Mouse (Mus musculus): ENCODE data around the gene Gnl3. TPM values are rescaled to one million over a fixed set of nuclear protein-coding genes. Genes with fewer than 3 reads are reported as not detected.

The Gnl3 gene
- total RNA-seq (2021) = 10 to 100 TPM; 23.0 to 33.0 TPM
- long read RNA-seq, experiment 1, transcript Gnl3-201 (15 exons, 1,947 nt) = major isoform, 5 of 6 reads
- long read RNA-seq, experiment 1, partial matches to known transcripts = 1 of 6 reads
- long read RNA-seq, experiment 1, other reads (novel, unspliced or antisense) = 0 of 6 reads
- long read RNA-seq, experiment 2, transcript Gnl3-201 (15 exons, 1,947 nt) = major isoform, 17 of 25 reads
- long read RNA-seq, experiment 2, partial matches to known transcripts = 3 of 25 reads
- long read RNA-seq, experiment 2, other reads (novel, unspliced or antisense) = 5 of 25 reads

GRCm38 (mm10) chr14:31018860-31019291, at the start of gene Gnl3, which contains the start of gene Pbrm1:
Gene Gnl3, minus strand, starts transcription at chr14:31019152.
Gene Pbrm1, plus strand, starts transcription at chr14:31019138.
- intact Hi-C loops (cut with DNase I) = no loop called here
- peak; percentile 92 to 95 for DNase-seq

GRCm38 (mm10) chr14:31062277-31062676, 43.3 kb upstream of the Gnl3 start:
- DNase-seq = no peak
- intact Hi-C loops (cut with DNase I) = loop anchor here (5.0 kb wide), 1 partner anchor 40 kb away; no protein-coding TSS in a partner anchor

GRCm38 (mm10) chr14:31045817-31046216, 26.9 kb upstream of the Gnl3 start:
- intact Hi-C loops (cut with DNase I) = no loop called here
- no peak for DNase-seq

GRCm38 (mm10) chr14:31045296-31045695, 26.3 kb upstream of the Gnl3 start:
- DNase-seq = no peak
- intact Hi-C loops (cut with DNase I) = no loop called here

GRCm38 (mm10) chr14:31025785-31026184, 6.8 kb upstream of the Gnl3 start:
- intact Hi-C loops (cut with DNase I) = no loop called here
- no peak for DNase-seq

GRCm38 (mm10) chr14:31022579-31022978, 3.6 kb upstream of the Gnl3 start:
- intact Hi-C loops (cut with DNase I) = loop anchor here (5.0 kb wide), 1 partner anchor 40 kb away; no protein-coding TSS in a partner anchor
- no peak for DNase-seq

GRCm38 (mm10) chr14:31019331-31020205, 616 bp upstream of the Gnl3 start:
- DNase-seq = peak in 1 of 2 experiments; percentile 67
- intact Hi-C loops (cut with DNase I) = loop anchor here (5.0 kb wide), 1 partner anchor 43 kb away; no protein-coding TSS in a partner anchor

- no peak for DNase-seq
- intact Hi-C loops (cut with DNase I) = no loop called here
These were observed 1.1 kb downstream of the Gnl3 start for GRCm38 (mm10) chr14:31017854-31018253.

- intact Hi-C loops (cut with DNase I) = no loop called here
- no peak for DNase-seq
These were observed 2.9 kb downstream of the Gnl3 start for GRCm38 (mm10) chr14:31016063-31016462.

GRCm38 (mm10) chr14:31013928-31014327, 5.0 kb downstream of the Gnl3 start:
- no peak for DNase-seq
- intact Hi-C loops (cut with DNase I) = loop anchor here (1.0 kb wide), 1 partner anchor 19 kb away; no protein-coding TSS in a partner anchor

- no peak for DNase-seq
- intact Hi-C loops (cut with DNase I) = no loop called here
These were observed 7.4 kb downstream of the Gnl3 start for GRCm38 (mm10) chr14:31011588-31011987.

- intact Hi-C loops (cut with DNase I) = no loop called here
- no peak for DNase-seq
These were observed 12.2 kb downstream of the Gnl3 start for GRCm38 (mm10) chr14:31006779-31007178.

- no peak for DNase-seq
- intact Hi-C loops (cut with DNase I) = no loop called here
These were observed 14.4 kb downstream of the Gnl3 start for GRCm38 (mm10) chr14:31004527-31004926.

GRCm38 (mm10) chr14:31001307-31002205, 17.4 kb downstream of the Gnl3 start, which contains the start of the genes Glt8d1 and Spcs1:
Gene Glt8d1, plus strand, starts transcription at chr14:31001400.
Gene Spcs1, minus strand, starts transcription at chr14:31001672.
- peak; percentile 76 to 89 for DNase-seq
- intact Hi-C loops (cut with DNase I) = no loop called here

GRCm38 (mm10) chr14:31000816-31001306, 18.1 kb downstream of the Gnl3 start:
- intact Hi-C loops (cut with DNase I) = no loop called here

GRCm38 (mm10) chr14:31000356-31000755, 18.6 kb downstream of the Gnl3 start:
- no peak for DNase-seq
- intact Hi-C loops (cut with DNase I) = no loop called here

More at GRCm38 (mm10) chr14:31000816-31001306, 18.1 kb downstream of the Gnl3 start:
- no peak for DNase-seq

- intact Hi-C loops (cut with DNase I) = no loop called here
- DNase-seq = no peak
These were observed 22.5 kb downstream of the Gnl3 start for GRCm38 (mm10) chr14:30996417-30996816.

GRCm38 (mm10) chr14:30976222-30976621, 42.7 kb downstream of the Gnl3 start:
- intact Hi-C loops (cut with DNase I) = no loop called here
- DNase-seq = no peak

- DNase-seq = no peak
- intact Hi-C loops (cut with DNase I) = no loop called here
These were observed 44.7 kb downstream of the Gnl3 start for GRCm38 (mm10) chr14:30974204-30974603.

Data from gastrocnemius, postnatal 36 days (tissue).